Mouse (Mus musculus): ENCODE data around the gene Gcg. TPM values are rescaled to one million over a fixed set of nuclear protein-coding genes. Genes with fewer than 3 reads are reported as not detected.

Gene Gcg
- polyA plus RNA-seq (2015; fragmentation: Nextera tagmentation; extraction: Ambion mirVana), result 0.13 TPM in 1 of 2 replicates, not detected in the other

DNA sequence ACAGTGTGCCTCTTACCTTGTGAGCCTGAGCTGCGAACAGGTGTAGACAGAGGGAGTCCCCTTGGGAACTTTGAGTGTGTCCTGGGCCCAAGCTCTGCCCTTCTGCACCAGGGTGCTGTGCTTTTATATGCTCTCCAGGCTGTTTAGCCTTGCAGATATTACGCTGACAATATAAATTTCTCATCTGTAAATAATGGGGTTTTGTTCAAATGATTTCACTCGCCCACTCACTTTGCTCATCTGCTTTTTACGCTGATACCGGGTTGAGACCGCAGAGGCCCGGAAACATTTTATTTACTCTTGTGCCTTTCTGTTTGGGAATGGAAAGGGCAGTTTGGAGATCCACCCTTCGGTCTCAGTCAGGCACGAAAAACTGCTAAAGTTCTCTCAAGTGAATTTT lies at the start of gene Gcg:
TSS of gene Gcg (minus strand) at position 101 of the 400 bp plus-strand sequence.
- Histone ChIP-seq H3K9me3 (replicated peaks) (no peaks in the 10 kb centered on the region), H3K4me3 (replicated peaks) (no peak within 1 kb of the TSS), H3K9ac (no peak within 1 kb of the TSS), H3K27ac (no peak within 1 kb of the TSS), H3K4me1 (replicated peaks) (no peaks in the 10 kb centered on the region), H3K4me2 (no peak within 1 kb of the TSS), H3K36me3 (no peaks in the 10 kb centered on the region), H3K27me3 (no peaks in the 10 kb centered on the region)
- no peak for ATAC-seq (ENCODE audit: low read depth)
- WGBS (ENCODE audit: insufficient replicate concordance), result 77% methylated on average over 9 of the region's 9 CpGs
- DNase-seq, result no peak

DNA sequence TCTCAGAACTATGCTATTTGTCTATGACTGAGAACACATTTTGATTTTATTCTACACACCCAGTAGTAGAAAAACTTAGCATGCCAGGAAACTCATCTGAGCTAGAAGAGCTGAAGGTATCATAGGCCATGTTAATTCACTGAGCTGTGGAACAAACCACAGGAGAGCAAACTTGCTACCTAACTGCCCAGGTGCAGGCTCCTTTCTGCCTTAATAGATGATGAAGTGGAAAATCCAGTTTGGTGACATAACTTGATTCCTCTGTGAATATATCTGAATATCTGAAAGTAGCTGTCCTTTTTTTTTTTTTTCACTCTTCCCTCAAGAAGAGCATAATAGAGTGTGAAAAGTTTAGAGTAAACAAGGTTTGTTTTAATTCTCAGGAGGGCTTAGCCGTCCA lies 47.6 kb upstream of the Gcg start:
- Histone ChIP-seq H3K27ac (no peak overlapping the region), H3K4me3 (replicated peaks) (no peak overlapping the region), H3K9ac (no peak overlapping the region), H3K9me3 (replicated peaks) (no peaks in the 10 kb centered on the region), H3K27me3 (no peaks in the 10 kb centered on the region), H3K4me1 (replicated peaks) (peaks cover 7% of the 10 kb centered on the region), H3K4me2 (no peak overlapping the region), H3K36me3 (no peaks in the 10 kb centered on the region)
- ATAC-seq (ENCODE audit: low read depth) (no peak), DNase-seq (no peak)
- WGBS (ENCODE audit: insufficient replicate concordance), result 44% methylated on average over 1 of the region's 1 CpGs

DNA sequence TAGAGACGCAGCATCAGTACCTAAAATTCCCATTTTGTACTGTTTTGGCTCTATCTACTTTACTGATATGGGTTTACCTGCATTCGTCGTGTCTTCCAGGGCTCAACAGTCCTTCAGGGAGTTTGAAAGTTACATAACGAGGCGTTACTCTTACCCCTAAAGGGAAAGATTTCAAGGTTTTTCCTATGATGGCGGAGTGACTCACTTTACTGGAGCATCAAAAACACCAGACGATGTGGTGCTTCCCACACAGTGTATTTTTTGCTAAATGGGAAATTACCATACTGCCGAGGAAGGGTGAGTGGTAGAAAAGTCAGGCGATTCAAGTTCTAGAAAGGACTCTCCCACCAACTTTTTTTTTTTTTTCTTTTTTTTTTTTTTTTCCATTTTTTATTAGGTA lies 42.9 kb upstream of the Gcg start:
- Histone ChIP-seq H3K4me3 (replicated peaks) (no peak overlapping the region), H3K27ac (no peak overlapping the region), H3K9me3 (replicated peaks) (no peaks in the 10 kb centered on the region), H3K36me3 (no peaks in the 10 kb centered on the region), H3K27me3 (no peaks in the 10 kb centered on the region), H3K4me1 (replicated peaks) (peaks cover 7% of the 10 kb centered on the region), H3K9ac (no peak overlapping the region), H3K4me2 (no peak overlapping the region)
- WGBS (ENCODE audit: insufficient replicate concordance), result 76% methylated on average over 9 of the region's 9 CpGs
- no peak for DNase-seq
- ATAC-seq (ENCODE audit: low read depth), result no peak

DNA sequence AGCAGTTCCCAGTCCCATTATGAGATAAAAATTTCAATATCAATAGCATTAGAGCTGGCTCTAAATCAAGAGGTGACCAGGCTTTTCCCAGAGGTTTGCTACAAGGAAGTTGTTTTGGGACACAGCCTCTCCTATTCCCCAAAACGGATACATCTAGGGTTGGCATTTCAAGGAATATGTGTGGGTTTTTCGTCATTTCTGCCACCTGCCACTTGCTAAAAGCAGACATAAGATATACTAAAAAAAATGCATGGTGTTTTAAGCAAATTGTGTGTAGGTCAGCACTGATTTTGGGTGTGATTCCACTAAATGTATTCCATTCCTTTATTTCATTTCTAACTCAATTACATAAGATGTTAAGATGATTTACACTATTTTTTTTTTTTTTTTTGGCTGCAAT lies 34.3 kb upstream of the Gcg start:
- Histone ChIP-seq H3K27me3 (no peaks in the 10 kb centered on the region), H3K4me1 (replicated peaks) (no peaks in the 10 kb centered on the region), H3K36me3 (no peaks in the 10 kb centered on the region), H3K4me3 (replicated peaks) (no peak overlapping the region), H3K9me3 (replicated peaks) (no peaks in the 10 kb centered on the region), H3K4me2 (no peak overlapping the region), H3K9ac (no peak overlapping the region), H3K27ac (no peak overlapping the region)
- no peak for ATAC-seq (ENCODE audit: low read depth)
- 45% methylated on average over 2 of the region's 2 CpGs for WGBS (ENCODE audit: insufficient replicate concordance)
- no peak for DNase-seq

- Histone ChIP-seq H3K9ac (no peak overlapping the region), H3K27ac (no peak overlapping the region), H3K4me1 (replicated peaks) (no peaks in the 10 kb centered on the region), H3K27me3 (no peaks in the 10 kb centered on the region), H3K36me3 (no peaks in the 10 kb centered on the region), H3K4me3 (replicated peaks) (no peak overlapping the region), H3K9me3 (replicated peaks) (no peaks in the 10 kb centered on the region), H3K4me2 (no peak overlapping the region)
- WGBS (ENCODE audit: insufficient replicate concordance), result 72% methylated on average over 6 of the region's 6 CpGs
- ATAC-seq (ENCODE audit: low read depth) (no peak), DNase-seq (no peak)
Measured at GRCm38 (mm10) chr2:62514477-62514876, 31.0 kb upstream of the Gcg start.

- H3K36me3 ChIP-seq, result no peaks in the 10 kb centered on the region
- no peak overlapping the region for H3K27ac ChIP-seq
- 82% methylated on average over 15 of the region's 15 CpGs for WGBS (ENCODE audit: insufficient replicate concordance)
- no peaks in the 10 kb centered on the region for H3K4me1 ChIP-seq (replicated peaks)
- no peaks in the 10 kb centered on the region for H3K9me3 ChIP-seq (replicated peaks)
- H3K4me3 ChIP-seq (replicated peaks), result no peak overlapping the region
- ATAC-seq (ENCODE audit: low read depth), result no peak
- no peaks in the 10 kb centered on the region for H3K27me3 ChIP-seq
- H3K4me2 ChIP-seq, result no peak overlapping the region
- H3K9ac ChIP-seq, result no peak overlapping the region
- no peak for DNase-seq
Measured at GRCm38 (mm10) chr2:62513477-62513876, 30.0 kb upstream of the Gcg start.

- Histone ChIP-seq H3K4me3 (replicated peaks) (no peak overlapping the region), H3K4me1 (replicated peaks) (no peaks in the 10 kb centered on the region), H3K27me3 (no peaks in the 10 kb centered on the region), H3K27ac (no peak overlapping the region), H3K9ac (no peak overlapping the region), H3K36me3 (no peaks in the 10 kb centered on the region), H3K9me3 (replicated peaks) (no peaks in the 10 kb centered on the region), H3K4me2 (no peak overlapping the region)
- no peak for ATAC-seq (ENCODE audit: low read depth)
- WGBS (ENCODE audit: insufficient replicate concordance), result 79% methylated on average over 5 of the region's 5 CpGs
- no peak for DNase-seq
Measured at GRCm38 (mm10) chr2:62507130-62507529, 23.7 kb upstream of the Gcg start.

DNA sequence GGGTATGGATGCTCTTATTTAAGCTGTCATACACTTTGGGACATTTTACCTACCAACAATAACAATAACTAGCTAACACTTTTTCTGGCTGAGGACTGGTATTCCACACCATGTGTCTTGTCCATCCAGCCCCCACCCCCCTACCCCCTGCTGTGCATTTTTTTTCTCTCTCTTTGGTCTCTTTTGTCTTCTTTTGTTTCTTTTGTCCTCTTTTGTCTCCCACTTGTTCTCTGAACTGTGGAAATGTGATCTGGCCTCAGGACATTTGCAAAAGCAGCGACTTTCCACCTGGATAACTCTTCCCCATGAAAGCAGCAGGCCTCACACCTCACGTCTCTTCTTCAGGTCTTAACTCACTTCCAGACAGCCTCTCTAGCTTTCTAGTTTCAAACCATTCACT lies 23.0 kb upstream of the Gcg start:
- Histone ChIP-seq H3K4me1 (replicated peaks) (no peaks in the 10 kb centered on the region), H3K4me3 (replicated peaks) (no peak overlapping the region), H3K9ac (no peak overlapping the region), H3K36me3 (no peaks in the 10 kb centered on the region), H3K4me2 (no peak overlapping the region), H3K27ac (no peak overlapping the region), H3K9me3 (replicated peaks) (no peaks in the 10 kb centered on the region), H3K27me3 (no peaks in the 10 kb centered on the region)
- DNase-seq (no peak), ATAC-seq (ENCODE audit: low read depth) (no peak)
- WGBS (ENCODE audit: insufficient replicate concordance), result 63% methylated on average over 2 of the region's 2 CpGs

DNA sequence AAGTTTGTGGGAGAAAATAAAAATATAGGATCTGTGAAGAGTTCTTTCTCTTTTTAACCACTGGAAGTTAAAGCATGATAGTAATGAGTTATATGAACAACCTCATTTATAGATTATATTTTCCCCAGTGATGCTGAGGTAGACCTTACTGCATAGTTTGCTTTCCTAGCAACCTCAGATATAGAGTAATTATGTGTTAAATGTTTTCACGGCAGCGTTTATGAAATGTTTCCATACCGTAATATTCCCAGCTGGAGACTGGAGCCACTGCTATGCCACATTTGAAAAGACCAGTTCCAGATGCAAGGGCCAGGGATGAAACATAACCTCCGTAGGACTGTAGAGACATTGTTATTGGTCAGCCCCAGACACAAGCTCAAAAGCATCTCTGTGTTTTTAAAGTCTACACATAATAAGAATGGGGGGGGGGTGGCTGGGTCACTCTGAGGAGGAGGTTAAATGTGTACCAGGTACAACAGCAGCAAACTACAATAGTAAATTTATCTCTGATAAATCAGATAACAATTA lies 20.9 kb upstream of the Gcg start:
- Histone ChIP-seq H3K27ac (no peak overlapping the region), H3K36me3 (no peaks in the 10 kb centered on the region), H3K4me2 (no peak overlapping the region), H3K9me3 (replicated peaks) (no peaks in the 10 kb centered on the region), H3K27me3 (no peaks in the 10 kb centered on the region), H3K4me1 (replicated peaks) (no peaks in the 10 kb centered on the region), H3K4me3 (replicated peaks) (no peak overlapping the region), H3K9ac (no peak overlapping the region)
- DNase-seq, result no peak
- 76% methylated on average over 4 of the region's 4 CpGs for WGBS (ENCODE audit: insufficient replicate concordance)
- no peak for ATAC-seq (ENCODE audit: low read depth)

- H3K4me1 ChIP-seq (replicated peaks), result no peaks in the 10 kb centered on the region
- H3K9me3 ChIP-seq (replicated peaks), result no peaks in the 10 kb centered on the region
- H3K27ac ChIP-seq, result no peak overlapping the region
- no peak overlapping the region for H3K4me2 ChIP-seq
- H3K36me3 ChIP-seq, result no peaks in the 10 kb centered on the region
- no peak overlapping the region for H3K4me3 ChIP-seq (replicated peaks)
- WGBS (ENCODE audit: insufficient replicate concordance), result 54% methylated on average over 5 of the region's 5 CpGs
- ATAC-seq (ENCODE audit: low read depth) (no peak), DNase-seq (no peak)
- H3K27me3 ChIP-seq, result no peaks in the 10 kb centered on the region
- H3K9ac ChIP-seq, result no peak overlapping the region
Measured at GRCm38 (mm10) chr2:62503326-62503725, 19.9 kb upstream of the Gcg start.

DNA sequence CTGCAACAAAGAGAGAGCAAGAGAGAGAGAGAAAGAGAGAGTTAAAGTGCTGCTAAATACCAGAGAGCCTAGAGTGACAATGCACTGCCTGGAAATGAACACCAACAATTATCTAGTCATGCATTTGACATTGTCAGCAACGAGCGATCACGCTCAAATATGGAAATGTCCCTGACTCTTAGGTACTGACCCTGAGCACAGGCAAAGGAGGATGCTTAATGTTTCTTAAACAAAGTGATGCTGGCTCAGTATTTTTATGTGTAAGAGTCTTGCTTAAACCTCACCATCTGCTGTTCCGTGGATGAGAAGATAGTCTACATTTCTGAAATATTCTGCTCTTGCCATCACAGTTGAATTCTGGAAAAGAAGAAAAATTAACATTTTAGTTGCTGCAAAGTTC lies 19.1 kb upstream of the Gcg start:
- no peaks in the 10 kb centered on the region for H3K4me1 ChIP-seq (replicated peaks)
- H3K4me2 ChIP-seq, result no peak overlapping the region
- ATAC-seq (ENCODE audit: low read depth) (no peak), DNase-seq (no peak)
- H3K27me3 ChIP-seq, result no peaks in the 10 kb centered on the region
- 75% methylated on average over 4 of the region's 4 CpGs for WGBS (ENCODE audit: insufficient replicate concordance)
- no peak overlapping the region for H3K4me3 ChIP-seq (replicated peaks)
- no peaks in the 10 kb centered on the region for H3K36me3 ChIP-seq
- no peak overlapping the region for H3K27ac ChIP-seq
- no peak overlapping the region for H3K9ac ChIP-seq
- H3K9me3 ChIP-seq (replicated peaks), result no peaks in the 10 kb centered on the region

DNA sequence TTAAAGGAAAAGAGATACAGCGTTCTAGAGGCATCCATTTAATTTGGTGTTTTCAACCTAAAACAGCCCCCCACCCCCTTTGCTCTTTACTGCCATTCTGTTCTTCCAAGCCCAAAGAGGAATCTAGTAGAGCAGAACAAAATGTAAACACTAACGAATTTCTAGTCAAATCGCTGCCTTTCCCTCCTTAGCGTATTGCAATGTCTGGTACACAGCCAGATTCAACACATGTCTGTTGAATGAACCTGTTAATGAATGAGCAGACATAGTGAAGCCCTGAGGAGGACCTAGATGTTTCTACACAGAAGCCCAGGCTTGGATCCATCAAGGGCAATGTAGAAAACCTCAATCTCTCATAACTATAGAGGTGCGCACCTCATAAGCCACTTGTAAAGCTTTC lies 15.4 kb upstream of the Gcg start:
- Histone ChIP-seq H3K4me1 (replicated peaks) (no peaks in the 10 kb centered on the region), H3K27me3 (no peaks in the 10 kb centered on the region), H3K9ac (no peak overlapping the region), H3K27ac (no peak overlapping the region), H3K9me3 (replicated peaks) (no peaks in the 10 kb centered on the region), H3K36me3 (no peaks in the 10 kb centered on the region), H3K4me2 (no peak overlapping the region), H3K4me3 (replicated peaks) (no peak overlapping the region)
- 77% methylated on average over 5 of the region's 5 CpGs for WGBS (ENCODE audit: insufficient replicate concordance)
- DNase-seq, result no peak
- ATAC-seq (ENCODE audit: low read depth), result no peak

All from liver, embryonic 13.5 days (tissue).